Mouse (Mus musculus): ENCODE results near the gene Cldn13.

Gene Cldn13

GRCm38 (mm10) chr5:134895291-134895690, 20.0 kb downstream of the Cldn13 start:
- no peak for DNase-seq (ENCODE audit: low read depth, low spot score)

- DNase-seq (ENCODE audit: low read depth, low spot score): no peak
These were observed 22.6 kb downstream of the Cldn13 start for GRCm38 (mm10) chr5:134892717-134893116.

GRCm38 (mm10) chr5:134891552-134891951, 23.8 kb downstream of the Cldn13 start:
- no peak for DNase-seq (ENCODE audit: low read depth, low spot score)

- DNase-seq (ENCODE audit: low read depth, low spot score): no peak
These were observed 24.7 kb downstream of the Cldn13 start for GRCm38 (mm10) chr5:134890601-134891054.

GRCm38 (mm10) chr5:134888505-134888904, 26.8 kb downstream of the Cldn13 start:
- no peak for DNase-seq (ENCODE audit: low read depth, low spot score)

GRCm38 (mm10) chr5:134887447-134888335, 27.6 kb downstream of the Cldn13 start:
- DNase-seq (ENCODE audit: low read depth, low spot score): no peak

GRCm38 (mm10) chr5:134883077-134883476, 32.2 kb downstream of the Cldn13 start:
- no peak for DNase-seq (ENCODE audit: low read depth, low spot score)

- no peak for DNase-seq (ENCODE audit: low read depth, low spot score)
These were observed 38.5 kb downstream of the Cldn13 start for GRCm38 (mm10) chr5:134876801-134877200.

- DNase-seq (ENCODE audit: low read depth, low spot score): no peak
These were observed 40.1 kb downstream of the Cldn13 start for GRCm38 (mm10) chr5:134875245-134875644.

GRCm38 (mm10) chr5:134873956-134874879, 41.1 kb downstream of the Cldn13 start:
- DNase-seq (ENCODE audit: low read depth, low spot score): no peak

GRCm38 (mm10) chr5:134873034-134873433, 42.3 kb downstream of the Cldn13 start:
- no peak for DNase-seq (ENCODE audit: low read depth, low spot score)

- DNase-seq (ENCODE audit: low read depth, low spot score): no peak
These were observed 42.7 kb downstream of the Cldn13 start for GRCm38 (mm10) chr5:134872597-134872996.

- DNase-seq (ENCODE audit: low read depth, low spot score): no peak
These were observed 46.8 kb downstream of the Cldn13 start for GRCm38 (mm10) chr5:134868506-134868905.

- no peak for DNase-seq (ENCODE audit: low read depth, low spot score)
These were observed 47.8 kb downstream of the Cldn13 start for GRCm38 (mm10) chr5:134867320-134868144.

GRCm38 (mm10) chr5:134865158-134865557, 50.2 kb downstream of the Cldn13 start:
- DNase-seq (ENCODE audit: low read depth, low spot score): no peak

Measured in telencephalon, adult 2 months (tissue).